Comparison of ENCODE assay signal across 9 mouse cellular contexts in the genomic region with DNA sequence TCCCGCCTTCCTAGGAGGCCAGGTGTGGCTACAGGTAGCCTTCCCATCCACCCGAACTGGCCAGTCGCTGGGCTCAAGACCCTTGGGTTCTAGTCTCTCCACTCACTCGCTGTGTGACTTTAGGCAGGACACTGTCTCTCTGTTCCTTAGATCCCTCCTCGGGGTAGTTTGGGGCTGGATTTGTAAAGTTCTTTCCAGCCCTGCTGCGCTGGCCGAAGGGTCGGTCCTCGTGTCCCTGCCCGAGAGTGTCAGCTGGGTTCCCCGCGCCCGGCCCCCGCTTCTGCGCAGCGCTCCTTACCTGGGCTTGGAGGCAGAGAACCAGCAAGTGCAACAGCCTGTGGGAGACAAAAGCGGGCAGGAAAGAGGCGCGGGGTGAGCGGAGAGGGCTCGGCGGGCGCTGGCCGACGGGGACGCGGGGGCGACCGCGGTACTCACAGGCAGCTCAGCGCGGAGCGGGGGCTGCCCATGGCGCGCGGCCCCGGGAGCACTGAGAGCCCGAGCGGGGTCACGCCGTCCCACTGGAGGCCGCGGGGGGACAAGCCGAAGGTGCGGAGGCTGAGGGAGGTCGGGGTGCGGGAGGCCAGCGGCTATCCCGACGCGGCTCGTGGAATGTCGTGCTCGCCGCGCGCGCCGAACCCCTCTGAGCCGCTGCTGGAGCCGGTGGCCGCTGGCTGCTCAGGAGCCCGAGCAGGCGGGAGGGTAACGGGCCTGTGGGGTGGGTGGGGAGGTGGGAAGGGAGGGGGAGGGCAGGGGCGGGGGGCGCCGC. TPM values are rescaled to one million over a fixed set of nuclear protein-coding genes. Genes with fewer than 3 reads are reported as not detected.
DNase-seq lines count a peak whose midpoint lies in the region; ATAC-seq and TF ChIP-seq lines count a peak whose summit lies in the region.
"Had no signal": no experiment of that assay in that cellular context is flagged by ENCODE, and none has a peak within 500 bp of the region (broad histone marks: within the 10 kb centered on the region; RNA-seq: fewer than 3 reads in every experiment).

A gene (minus strand): TSS at position 698 of the 766 bp plus-strand sequence.

- H3K9ac ChIP-seq in neural tube, embryonic 11.5 days (ENCODE audit: low read length), result 0 out of 2 replicates have a peak within 1 kb of the TSS, but pooled peaks have one; percentile 14

- peaks cover 24% of the 10 kb centered on the region for H3K27me3 ChIP-seq in spleen, adult 2 months (ENCODE audit: control insufficient read depth, insufficient read depth, low read length)
- H3K27me3 ChIP-seq in neural tube, embryonic 11.5 days (ENCODE audit: control insufficient read depth, insufficient read depth, low read length), result peaks cover 99% of the 10 kb centered on the region

- peak within 1 kb of the TSS; percentile 61 for H3K4me2 ChIP-seq in neural tube, embryonic 11.5 days (ENCODE audit: low read depth)

- TF ChIP-seq CTCF in spleen, adult 2 months (IDR thresholded peaks at IDR 0.05; ENCODE audit: extremely low read depth, insufficient read depth, insufficient read length, insufficient replicate concordance), result no peak

- H3K4me3 ChIP-seq in spleen, adult 2 months (ENCODE audit: extremely low read depth, insufficient read depth, insufficient read length), result peak within 1 kb of the TSS; percentile 23; the same call in 1 of the 2 replicates
- H3K4me3 ChIP-seq in neural tube, embryonic 11.5 days (ENCODE audit: low read depth, low read length), result peak within 1 kb of the TSS; percentile 35

- 3% methylated on average over 56 of the region's 68 CpGs for WGBS in spleen, adult 2 months
- WGBS in neural tube, embryonic 11.5 days, result under 1% methylated on average over 54 of the region's 68 CpGs

- peak; percentile 23 for ATAC-seq in inflammation-experienced regulatory T-cells, adult 6 months
- ATAC-seq in neural tube, embryonic 11.5 days (ENCODE audit: insufficient read depth, low FRiP score, low TSS enrichment), result no peak
- no peak for ATAC-seq in activated CD4-positive, CD25-positive, alpha-beta regulatory T cell, adult 4 months

- no peak within 1 kb of the TSS for H3K27ac ChIP-seq in spleen, adult 2 months (ENCODE audit: insufficient read depth, low read length)
- no peak within 1 kb of the TSS for H3K27ac ChIP-seq in neural tube, embryonic 11.5 days (ENCODE audit: low read depth, low read length)

- no peak for TF ChIP-seq POLR2A in spleen, adult 2 months (IDR thresholded peaks at IDR 0.05; ENCODE audit: low read depth, low read length)

- no peaks in the 10 kb centered on the region for H3K36me3 ChIP-seq in spleen, adult 2 months (ENCODE audit: control insufficient read depth, insufficient read depth, low read length)
- no peaks in the 10 kb centered on the region for H3K36me3 ChIP-seq in neural tube, embryonic 11.5 days (ENCODE audit: control insufficient read depth, insufficient read depth, low read length)

- H3K9me3 ChIP-seq in neural tube, embryonic 11.5 days (ENCODE audit: control insufficient read depth, low read length), result no peaks in the 10 kb centered on the region

- intact Hi-C loops in gastrocnemius, postnatal 14 days (cut with DNase I; ENCODE audit: low total_unique reads), result no loop called here

- peak; percentile 7 for DNase-seq in adrenal gland, postnatal 25 days
- DNase-seq in adrenal gland, adult 2 months, result no peak
- no peak for DNase-seq in spleen, adult 2 months (ENCODE audit: low read depth in 1 of 2, low spot score in 2 of 2)
- no peak for DNase-seq in spleen, postnatal 4 days (ENCODE audit: low spot score in 2 of 2)
- DNase-seq in neural tube, embryonic 11.5 days (ENCODE audit: low spot score), result no peak
- DNase-seq in gastrocnemius, postnatal 14 days, result no peak

- peaks cover 5% of the 10 kb centered on the region for H3K4me1 ChIP-seq in spleen, adult 2 months (ENCODE audit: control insufficient read depth, insufficient read depth, insufficient read length)
- peaks cover 21% of the 10 kb centered on the region for H3K4me1 ChIP-seq in neural tube, embryonic 11.5 days (ENCODE audit: control insufficient read depth, insufficient read depth, low read length)

RNA-seq across cellular contexts. Expression of the gene that starts here (rescaled TPM):
- not detected in 2 replicates for total RNA-seq in adrenal gland, postnatal 25 days (2021)
- not detected for total RNA-seq in adrenal gland, adult 2 months (2021)
- 0.30 TPM in 1 of 2 replicates, not detected in the other for polyA plus RNA-seq in adrenal gland, adult 2 months (2012; rRNA removed)
- 0.21 and 0.22 TPM in 2 replicates for polyA plus RNA-seq in spleen, adult 2 months (2012; rRNA removed)
- not detected for polyA plus RNA-seq in inflammation-experienced regulatory T-cells, adult 6 months (2017; shearing (Covaris generic))
- polyA plus RNA-seq in neural tube, embryonic 11.5 days (2014; fragmentation: Nextera tagmentation; extraction: Ambion mirVana), result 0.23 and 0.72 TPM in 2 replicates
- not detected for total RNA-seq in gastrocnemius, postnatal 14 days (2021)
- polyA plus RNA-seq in activated CD4-positive, CD25-positive, alpha-beta regulatory T cell, adult 4 months (2017; shearing (Covaris generic)), result not detected
- total RNA-seq: common myeloid progenitor, adult 5-6 weeks had no signal

Comparison
In these comparisons a context has a peak if more than half of its experiments do, and no peak if none do; other contexts are left out.
1. Peak in DNase-seq in adrenal gland, postnatal 25 days; RNA of the gene not detected or under 1 TPM.
2. Peak in ATAC-seq in inflammation-experienced regulatory T-cells, adult 6 months; RNA of the gene not detected or under 1 TPM.